Mouse (Mus musculus) central nervous system, embryonic 14 days (tissue): Measurements from ENCODE around the gene Acox3. TPM values are rescaled to one million over a fixed set of nuclear protein-coding genes. Genes with fewer than 3 reads are reported as not detected.

Experiments
- polyA plus RNA-seq: library from polyadenylated mRNA; depleted of rRNA; stranded (reverse); fragments of >200 nt; gene quantifications from 2 replicates; pipeline ENCODE4 v1.2.3, GENCODE M21; 2012; rRNA removed

Acox3 gene
- polyA plus RNA-seq: 30.2 and 31.5 TPM in 2 replicates

DNA sequence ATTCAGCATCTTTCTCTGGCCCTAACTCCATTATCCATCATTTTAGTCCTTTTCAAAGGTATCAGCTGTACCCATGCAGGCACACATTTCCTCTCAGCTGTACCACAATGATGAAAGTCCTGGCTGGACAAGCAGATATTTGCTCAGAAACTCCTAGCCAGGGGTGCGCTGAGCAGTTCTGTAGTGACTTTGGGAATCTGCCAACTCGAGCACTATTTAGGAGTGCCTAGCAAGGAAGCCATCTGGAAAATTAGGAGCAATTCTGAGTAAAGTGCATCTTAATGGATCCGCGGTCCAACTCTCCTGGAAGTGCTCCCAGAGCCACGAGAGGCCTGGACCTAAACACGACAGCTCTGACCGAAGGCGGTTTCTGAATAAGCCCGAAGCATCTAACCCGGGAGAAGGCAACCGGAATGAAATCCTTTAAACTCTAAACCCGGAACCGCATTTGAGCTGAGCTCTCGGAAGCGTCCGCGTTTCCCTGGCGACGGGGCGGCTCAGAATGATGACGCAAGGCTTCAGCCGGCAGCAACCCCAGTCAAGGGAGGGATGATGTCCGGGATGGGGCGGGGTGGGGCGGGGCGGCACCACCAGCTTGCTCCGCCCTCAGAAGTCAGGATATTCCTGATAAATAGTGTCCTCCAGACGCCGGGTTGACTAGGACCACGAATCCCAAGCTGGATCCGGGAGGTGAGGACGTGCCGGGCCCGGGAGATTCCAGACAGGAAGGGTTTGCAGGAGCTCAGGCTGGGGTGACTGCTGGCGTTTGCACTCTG is at the start of gene Acox3:
Gene Acox3 (plus strand): TSS at position 596 of the 776 bp plus-strand sequence.

DNA sequence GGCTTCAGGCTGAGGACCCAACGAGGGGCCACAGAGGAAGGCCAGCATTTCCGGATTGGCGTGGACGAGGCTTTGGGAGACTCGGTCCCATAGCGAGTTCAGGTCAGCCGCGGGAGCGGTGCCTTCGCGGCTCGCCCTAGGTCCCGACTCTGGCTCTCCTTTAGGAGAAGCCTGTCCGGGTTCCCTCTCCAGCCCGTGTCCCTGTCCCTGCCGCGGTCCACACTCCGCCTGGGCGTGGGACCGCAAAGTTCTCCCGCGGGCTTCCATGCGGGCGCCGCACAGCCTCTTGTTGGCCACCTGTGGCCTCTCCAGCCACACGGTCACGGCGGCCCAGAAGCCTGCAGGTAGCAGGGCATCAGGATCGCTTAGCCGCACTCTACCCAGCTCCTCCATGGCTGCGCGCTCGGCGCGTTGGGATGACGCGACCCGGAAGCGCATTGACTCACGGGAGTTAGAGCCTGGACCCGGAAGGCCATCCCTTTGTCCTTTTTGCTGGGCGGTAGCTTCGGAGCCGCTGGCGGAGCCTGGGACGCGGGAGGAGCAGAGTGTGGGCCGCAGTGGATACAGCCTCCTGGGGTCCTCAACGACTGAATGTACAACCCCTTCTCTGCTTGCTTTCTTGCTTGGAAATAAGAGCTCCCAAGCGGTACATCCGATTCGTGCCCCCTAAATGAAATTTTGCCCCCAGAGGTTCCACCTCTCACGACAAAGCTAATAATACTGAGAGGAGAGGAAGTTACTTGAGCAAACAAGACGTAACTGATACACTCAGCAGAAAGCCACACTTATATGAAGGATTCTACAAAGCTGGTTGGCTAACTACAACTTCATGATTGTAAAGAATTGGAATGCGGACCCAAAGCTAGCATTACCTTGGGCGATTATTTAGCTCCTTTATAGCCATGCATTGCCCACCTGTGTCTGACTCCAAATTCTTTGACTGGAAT is 7.9 kb upstream of the Acox3 start, which contains the start of gene Trmt44:
Gene Trmt44 (minus strand): TSS at position 418 of the 947 bp plus-strand sequence.

Other genes starting within 250 kb of the Acox3 start
- 0.58 and 5.8 TPM in 2 replicates for gene Hmx1, start 193.9 kb upstream of the Acox3 start, polyA plus RNA-seq
- gene Cpz, start 57.3 kb upstream of the Acox3 start, polyA plus RNA-seq: 4.1 and 6.1 TPM in 2 replicates
- gene Trmt44, start 8.0 kb upstream of the Acox3 start, polyA plus RNA-seq: 7.6 and 8.5 TPM in 2 replicates
- gene Htra3, start 96.7 kb downstream of the Acox3 start, polyA plus RNA-seq: 10.2 and 13.2 TPM in 2 replicates
- 1.4 and 1.7 TPM in 2 replicates for gene Sh3tc1, start 156.9 kb downstream of the Acox3 start, polyA plus RNA-seq
- 9.7 and 12.2 TPM in 2 replicates for gene Ablim2, start 174.8 kb downstream of the Acox3 start, polyA plus RNA-seq